Mouse (Mus musculus) stomach, embryonic 14.5 days (tissue): ENCODE results near the gene Rad52. TPM values are rescaled to one million over a fixed set of nuclear protein-coding genes. Genes with fewer than 3 reads are reported as not detected.

Experiments
- polyA plus RNA-seq: library from polyadenylated mRNA; unstranded; fragments of >200 nt; fragmentation: Nextera tagmentation; extraction: Ambion mirVana; gene quantifications from 2 replicates; pipeline ENCODE4 v1.2.1, GENCODE M21; 2014

The Rad52 gene
- polyA plus RNA-seq, 1 experiment from 2014 or later = 24.2 TPM

Other genes with a start within 250 kb of the Rad52 start
- gene Erc1, start 54.5 kb upstream of the Rad52 start, polyA plus RNA-seq = 27.5 and 28.6 TPM in 2 replicates
- 80.8 and 86.0 TPM in 2 replicates for gene Wnk1, start 136.0 kb downstream of the Rad52 start, polyA plus RNA-seq
- gene Ninj2, start 190.7 kb downstream of the Rad52 start, polyA plus RNA-seq = not detected in 2 replicates